Mouse (Mus musculus) left cerebral cortex, adult 8-10 months (tissue): ENCODE data around the gene Cutc. TPM values are rescaled to one million over a fixed set of nuclear protein-coding genes. Genes with fewer than 3 reads are reported as not detected.

Experiments used
- DNase-seq, 2 experiments: peaks; one replicate each; pipeline ENCODE4 v3.0.0; 2022; ENCODE audit warnings: low spot score in 2 of 2
- total RNA-seq, 4 experiments: library from RNA; stranded (reverse); gene quantifications; 2 replicates each; pipeline ENCODE4 v1.2.4; 2022

The Cutc gene
- total RNA-seq, 4 experiments from 2014 or later = 6.1 to 9.4 (median 8.1) TPM

GRCm38 (mm10) chr19:43793951-43794350 is 41.2 kb downstream of the Cutc start:
- DNase-seq = no peak

GRCm38 (mm10) chr19:43795511-43795910 is 42.7 kb downstream of the Cutc start:
- DNase-seq = no peak

GRCm38 (mm10) chr19:43797216-43797615 is 44.4 kb downstream of the Cutc start:
- DNase-seq = no peak

GRCm38 (mm10) chr19:43801427-43802051 is 48.7 kb downstream of the Cutc start:
- no peak for DNase-seq

- DNase-seq = no peak
Observed at GRCm38 (mm10) chr19:43803866-43804265, 51.1 kb downstream of the Cutc start.

GRCm38 (mm10) chr19:43809331-43809730 is 56.5 kb downstream of the Cutc start:
- no peak for DNase-seq

- no peak for DNase-seq
Observed at GRCm38 (mm10) chr19:43811419-43811818, 58.6 kb downstream of the Cutc start.

GRCm38 (mm10) chr19:43813315-43813714 is 60.5 kb downstream of the Cutc start:
- no peak for DNase-seq

GRCm38 (mm10) chr19:43815661-43816414 is 63.0 kb downstream of the Cutc start:
- DNase-seq = peak; percentile 5 to 8

Other genes starting within 250 kb of the Cutc start
- gene Got1, start 228.4 kb upstream of the Cutc start, total RNA-seq = 100 to 1,000 TPM; 390 to 413 (median 399) TPM
- gene Nkx2-3, start 140.7 kb upstream of the Cutc start, total RNA-seq = not detected
- gene Slc25a28, start 78.1 kb upstream of the Cutc start, total RNA-seq = 10 to 100 TPM; 44.9 to 53.6 (median 48.0) TPM
- gene Entpd7, start 63.3 kb upstream of the Cutc start, total RNA-seq = 10 to 100 TPM; 17.8 to 21.6 (median 18.7) TPM
- gene Cox15, start within 50 bp of the Cutc start, total RNA-seq = 10 to 100 TPM; 12.5 to 16.5 (median 12.9) TPM
- gene Abcc2, start 29.2 kb downstream of the Cutc start, total RNA-seq = under 1 TPM in 3 of 4 experiments, not detected in 1; 0.07 to 0.44 (median 0.25) TPM
- gene Dnmbp, start 187.2 kb downstream of the Cutc start, total RNA-seq = 10 to 100 TPM; 12.7 to 15.6 (median 14.8) TPM
- under 1 TPM in 3 of 4 experiments, not detected in 1; 0.25 to 0.63 (median 0.53) TPM for gene Cpn1, start 233.6 kb downstream of the Cutc start, total RNA-seq